Mouse (Mus musculus): ENCODE measurements around the gene Mob1b.

Mob1b gene

DNA sequence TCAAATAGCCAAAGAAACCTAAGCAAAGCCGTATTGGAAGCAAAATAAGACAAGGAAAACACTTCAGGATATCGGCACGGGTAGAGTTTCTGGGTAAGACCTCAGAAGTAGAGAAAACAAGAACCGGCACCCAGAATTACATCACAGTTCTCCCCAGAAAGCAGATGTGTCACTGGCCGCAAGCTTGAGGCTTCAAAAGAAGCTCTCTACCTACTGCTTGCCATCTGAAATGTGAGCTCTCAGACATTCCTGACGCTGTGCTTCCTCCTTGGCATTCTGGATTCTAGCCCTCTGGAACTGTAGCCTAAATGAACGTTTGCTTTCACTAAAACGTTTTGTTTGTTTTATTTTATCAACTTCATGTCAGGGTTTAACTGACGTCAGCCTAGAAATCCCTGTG lies 70.0 kb downstream of the Mob1b start:
- no peak for DNase-seq

DNA sequence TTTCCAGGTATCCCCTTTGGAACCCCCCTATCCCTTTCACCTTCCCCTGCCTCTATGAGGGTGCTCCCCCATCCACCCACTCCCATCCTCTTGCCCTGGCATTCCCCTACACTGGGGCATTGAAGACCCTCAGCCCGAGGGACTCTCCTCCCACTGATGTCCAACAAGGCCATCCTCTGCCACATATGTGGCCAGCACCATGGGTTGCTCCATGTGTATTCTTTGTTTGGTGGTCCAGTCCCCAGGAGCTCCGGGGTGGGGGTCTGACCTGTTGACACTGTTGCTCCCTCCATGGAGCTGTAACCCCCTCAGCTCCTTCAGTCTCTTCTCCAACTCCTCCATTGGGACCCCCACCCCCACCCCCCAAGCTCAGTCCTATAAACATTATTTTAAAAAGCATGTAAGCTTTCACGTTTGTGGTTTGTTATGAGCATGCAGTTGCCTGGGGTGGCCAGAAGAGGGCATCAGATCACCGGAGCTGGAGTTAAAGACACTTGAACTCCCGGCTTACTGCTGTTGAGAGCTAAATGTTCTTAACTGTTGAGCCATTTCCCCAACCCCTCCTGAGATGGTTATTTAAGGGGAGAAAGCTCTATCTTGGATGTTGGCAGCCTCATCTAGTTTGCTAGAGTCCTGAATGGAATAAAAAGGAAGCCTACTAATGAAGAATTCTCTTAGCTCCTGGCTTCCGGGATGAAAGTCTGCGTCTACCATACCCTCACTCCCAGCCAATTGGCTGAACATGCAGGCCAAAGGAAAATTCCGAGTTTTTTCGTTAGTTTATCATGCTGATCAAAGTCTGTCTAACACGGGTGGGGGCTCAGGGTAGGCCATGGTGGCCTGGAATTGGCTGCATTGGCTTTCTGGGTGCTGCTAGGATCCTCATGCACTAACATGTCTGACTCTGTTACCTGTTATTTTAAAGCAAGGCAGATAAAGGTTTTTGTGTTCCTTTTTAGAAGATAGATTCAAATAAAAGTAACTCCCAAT lies 70.9 kb downstream of the Mob1b start:
- DNase-seq: no peak

DNA sequence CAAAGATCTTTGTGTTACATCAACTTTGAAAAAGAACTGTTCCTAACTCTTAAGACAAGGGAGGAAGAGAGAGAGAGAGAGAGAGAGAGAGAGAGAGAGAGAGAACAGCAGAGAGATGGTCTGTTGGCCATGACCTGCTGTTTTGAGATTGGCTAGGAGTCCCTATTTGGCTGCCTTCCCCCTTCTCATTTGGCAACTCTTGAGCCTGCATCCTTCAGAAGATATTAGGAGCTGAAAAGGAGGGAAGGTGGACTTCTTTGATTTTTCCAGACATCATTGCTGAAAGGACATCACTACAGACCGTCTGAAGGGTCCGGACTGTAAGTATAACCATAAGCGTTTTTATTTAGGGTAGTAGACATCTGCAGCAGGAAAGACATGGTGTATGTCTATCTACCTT lies 73.0 kb downstream of the Mob1b start:
- DNase-seq: no peak

DNA sequence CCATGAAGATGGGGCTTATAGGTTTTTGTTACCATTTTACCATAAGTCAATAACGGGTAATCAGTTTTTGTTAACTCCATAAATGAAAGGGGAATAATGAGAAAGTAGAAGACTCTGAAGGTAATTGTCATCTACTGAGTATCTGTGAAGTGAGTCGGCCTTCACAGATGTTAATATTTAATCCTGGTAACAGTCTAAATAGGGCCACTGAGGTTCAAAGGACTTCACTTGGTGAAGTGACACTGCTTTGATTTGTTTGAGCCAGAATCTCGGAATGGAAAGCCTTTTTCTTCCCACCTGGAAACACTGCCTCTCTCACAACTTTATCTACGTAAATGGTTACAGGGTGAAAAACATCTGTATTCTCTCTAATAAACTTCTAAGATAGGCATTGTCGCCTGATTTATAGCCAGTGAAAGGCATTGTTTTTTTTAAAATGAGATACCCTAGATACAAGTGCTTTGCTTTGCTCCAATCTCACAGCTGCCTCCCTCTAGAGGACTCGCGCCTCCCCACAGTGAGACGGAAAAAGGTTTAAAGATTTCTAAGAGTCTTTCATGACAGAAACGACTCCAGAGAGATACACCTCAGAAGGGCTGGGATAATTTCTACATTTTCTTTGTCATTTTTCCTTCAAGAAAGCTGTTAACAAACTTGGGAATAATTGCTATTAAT lies 75.4 kb downstream of the Mob1b start:
- no peak for DNase-seq

DNA sequence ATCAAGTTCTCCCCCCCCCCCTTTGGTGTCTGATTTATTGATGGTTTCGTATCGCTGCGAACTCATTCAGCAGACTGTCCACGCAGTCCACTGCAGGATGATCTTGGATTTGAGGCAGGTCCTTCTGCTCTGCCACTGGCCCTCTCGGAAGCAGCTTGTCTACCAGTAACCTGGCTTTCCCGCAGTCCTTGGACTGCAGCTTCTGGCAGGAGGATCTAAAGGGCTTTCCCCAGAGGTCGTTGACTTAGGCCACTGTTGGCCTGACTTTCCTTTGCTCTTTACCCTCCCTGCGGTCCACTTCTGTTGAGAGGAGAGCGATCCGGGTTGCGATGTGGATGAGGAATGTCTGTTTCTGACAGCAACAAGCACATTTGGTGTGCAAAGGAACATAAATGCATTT lies 75.9 kb downstream of the Mob1b start:
- DNase-seq: no peak

DNA sequence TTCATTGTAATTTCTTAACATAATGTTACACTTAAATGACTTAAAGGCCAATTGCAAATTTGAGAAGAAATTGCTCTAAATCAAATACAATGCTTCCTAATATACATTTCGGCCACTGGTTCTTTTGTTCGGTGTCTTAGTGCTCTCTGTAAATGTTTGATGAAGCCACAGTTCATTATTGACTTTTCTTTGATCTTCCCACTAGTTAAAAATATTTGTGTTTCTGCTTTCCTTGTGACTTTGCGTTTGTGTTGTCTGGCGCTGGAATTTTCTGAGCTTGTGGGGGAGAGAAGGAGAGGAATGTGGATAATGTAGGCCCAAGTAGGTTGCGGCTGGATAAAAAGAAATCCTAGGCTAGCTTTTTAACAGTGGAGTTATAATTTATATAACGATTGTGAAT lies 76.5 kb downstream of the Mob1b start:
- DNase-seq: no peak

DNA sequence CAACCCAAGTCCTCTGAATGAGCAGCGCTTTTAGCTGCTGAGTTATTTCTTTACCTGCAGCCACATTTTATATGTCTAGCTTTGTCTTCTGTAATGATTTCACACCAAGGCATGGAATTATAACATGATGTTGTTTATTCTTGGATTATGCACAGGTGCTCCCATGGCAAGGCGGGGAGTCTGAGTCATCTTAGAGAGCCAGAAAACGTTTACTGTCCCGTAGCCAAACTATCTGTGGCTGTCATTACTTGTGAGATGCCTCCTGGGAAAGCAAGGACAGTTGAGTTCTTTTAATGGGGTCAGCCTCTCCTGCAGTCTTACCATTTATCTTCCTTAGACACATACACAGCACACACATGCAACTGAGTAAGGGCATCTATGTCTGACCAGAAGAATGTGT lies 85.0 kb downstream of the Mob1b start:
- DNase-seq: no peak

DNA sequence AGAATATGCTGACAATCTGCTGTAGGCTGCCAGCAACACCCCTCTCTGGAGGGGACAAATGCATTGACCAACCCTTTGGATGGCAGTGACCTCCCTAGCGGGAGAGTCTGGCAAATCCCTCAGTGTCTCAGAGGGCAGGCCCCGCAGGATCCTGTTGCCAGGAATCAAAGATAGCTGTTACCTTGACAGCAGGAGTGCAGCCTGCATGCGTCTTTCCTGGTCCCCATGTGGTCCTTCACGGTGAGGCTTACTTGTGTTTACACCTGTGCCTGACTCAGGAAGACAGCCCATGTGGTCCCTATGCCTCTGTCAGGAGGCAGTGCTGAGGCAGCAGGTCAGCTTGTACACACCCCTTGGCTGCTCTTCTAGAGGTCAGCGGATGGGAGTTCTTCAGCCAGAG lies 85.6 kb downstream of the Mob1b start:
- DNase-seq: peak; percentile 85

DNA sequence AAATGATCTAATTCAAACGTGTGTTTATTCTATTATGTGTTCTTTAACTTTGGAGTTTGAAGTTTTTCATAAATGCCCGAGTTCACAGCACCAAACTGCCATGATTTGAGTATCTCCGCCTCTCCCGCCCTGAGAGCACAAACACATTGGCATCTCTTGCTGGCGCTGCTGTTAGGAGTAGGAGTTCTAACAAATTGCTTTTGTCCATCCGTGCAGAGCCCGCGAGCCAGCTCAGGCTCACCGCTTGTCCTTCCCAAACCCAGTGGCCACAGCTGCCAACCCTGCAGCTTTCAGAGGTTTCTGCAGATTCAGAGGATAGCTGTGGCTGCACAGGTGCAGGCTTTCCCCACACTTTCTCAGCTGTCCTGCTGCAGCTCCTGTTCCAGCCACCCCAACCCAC lies 86.7 kb downstream of the Mob1b start:
- DNase-seq: no peak

DNA sequence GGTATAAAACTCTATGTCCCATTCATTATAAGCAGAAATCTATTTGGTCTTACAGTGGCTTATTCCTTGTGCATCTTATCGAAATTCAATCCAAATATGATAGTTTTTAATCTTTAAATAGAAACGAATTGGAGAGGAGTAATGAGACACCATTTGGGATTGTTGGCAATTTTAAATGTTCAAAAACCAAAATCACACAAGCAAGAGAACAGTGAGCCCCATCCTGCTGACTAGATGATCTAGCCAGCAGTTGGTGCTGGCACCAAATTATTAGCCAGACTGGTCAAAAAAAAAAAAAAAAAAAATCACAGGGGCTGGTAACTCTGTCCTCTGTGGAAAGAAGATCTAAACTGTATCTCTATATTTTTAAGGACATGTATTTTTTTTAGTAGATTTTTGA lies 92.5 kb downstream of the Mob1b start:
- DNase-seq: no peak

Data from heart, adult 11 months (tissue).